Mouse (Mus musculus) spleen, adult 2 months (tissue): ENCODE data around the gene Cadm4. TPM values are rescaled to one million over a fixed set of nuclear protein-coding genes. Genes with fewer than 3 reads are reported as not detected.

Experiments used
- DNase-seq, 2 experiments: peaks; one replicate each; pipeline versions ENCODE4 v3.0.0 to v3.0.0-alpha.2; 2012 to 2021; ENCODE audit warnings: low spot score in 2 of 2, low read depth in 1 of 2
- H3K27ac ChIP-seq: fragments of 200-500 bp; 2 replicates; pipeline ENCODE4 v1.5.1; 2012; ENCODE audit warnings: low read length, inconsistent platforms; ENCODE audit not compliant: insufficient read depth
- H3K27me3 ChIP-seq: fragments of 200-500 bp; 2 replicates; pipeline ENCODE4 v1.6.1; 2012; ENCODE audit warnings: mild to moderate bottlenecking, moderate library complexity, low read length, inconsistent platforms; ENCODE audit not compliant: control insufficient read depth, insufficient read depth
- H3K36me3 ChIP-seq: fragments of 200-500 bp; 2 replicates; pipeline ENCODE4 v1.6.1; 2012; ENCODE audit warnings: mild to moderate bottlenecking, low read length, inconsistent platforms; ENCODE audit not compliant: control insufficient read depth, insufficient read depth
- H3K4me1 ChIP-seq: fragments of 200-500 bp; 2 replicates; pipeline ENCODE4 v1.6.1; 2011; ENCODE audit warnings: inconsistent platforms; ENCODE audit not compliant: control insufficient read depth, insufficient read depth, insufficient read length
- H3K4me3 ChIP-seq: fragments of 200-500 bp; 2 replicates; pipeline ENCODE4 v1.5.1; 2011; ENCODE audit warnings: mild to moderate bottlenecking, inconsistent platforms; ENCODE audit not compliant: insufficient read depth, insufficient read length; ENCODE audit errors: extremely low read depth
- CTCF ChIP-seq: fragments of 200-500 bp; IDR thresholded peaks from 2 replicates; pipeline ENCODE4 v1.5.1; 2011; ENCODE audit warnings: mild to moderate bottlenecking, inconsistent platforms; ENCODE audit not compliant: insufficient read depth, insufficient read length, insufficient replicate concordance; ENCODE audit errors: extremely low read depth
- POLR2A ChIP-seq: fragments of 200-500 bp; IDR thresholded peaks from 2 replicates; pipeline ENCODE4 v1.6.1; 2011; ENCODE audit warnings: low read depth, low read length, inconsistent platforms
- WGBS: fragments of 180-500 bp; shearing (Covaris S2); methylation state at CpG from one replicate; pipeline ENCODE4 v1.1.7; 2018; 5-methylcytosine and 5-hydroxymethylcytosine counted together
- polyA plus RNA-seq: library from polyadenylated mRNA; depleted of rRNA; stranded (reverse); fragments of >200 nt; gene quantifications from 2 replicates; pipeline ENCODE4 v1.2.3, GENCODE M21; 2012

Cadm4 gene
- polyA plus RNA-seq, 1 experiment: 33.1 TPM

- Histone ChIP-seq H3K4me3 (no peak overlapping the region), H3K36me3 (peaks cover 20% of the 10 kb centered on the region), H3K27ac (no peak overlapping the region), H3K4me1 (no peaks in the 10 kb centered on the region), H3K27me3 (no peaks in the 10 kb centered on the region)
- TF ChIP-seq POLR2A (no peak), CTCF (no peak)
- 89% methylated on average over 4 of the region's 4 CpGs for WGBS
- DNase-seq: no peak
Measured at GRCm38 (mm10) chr7:24537081-24537480, 55.3 kb downstream of the Cadm4 start.

GRCm38 (mm10) chr7:24537591-24537990 is 55.8 kb downstream of the Cadm4 start:
- Histone ChIP-seq H3K27me3 (no peaks in the 10 kb centered on the region), H3K4me1 (no peaks in the 10 kb centered on the region), H3K27ac (no peak overlapping the region), H3K36me3 (peaks cover 20% of the 10 kb centered on the region), H3K4me3 (no peak overlapping the region)
- 84% methylated on average over 5 of the region's 5 CpGs for WGBS
- TF ChIP-seq POLR2A (no peak), CTCF (no peak)
- no peak for DNase-seq

GRCm38 (mm10) chr7:24538154-24538553 is 56.3 kb downstream of the Cadm4 start:
- Histone ChIP-seq H3K27ac (no peak overlapping the region), H3K4me1 (no peaks in the 10 kb centered on the region), H3K4me3 (no peak overlapping the region), H3K27me3 (no peaks in the 10 kb centered on the region), H3K36me3 (peaks cover 19% of the 10 kb centered on the region)
- TF ChIP-seq CTCF (no peak), POLR2A (no peak)
- 64% methylated on average over 5 of the region's 5 CpGs for WGBS
- no peak for DNase-seq

GRCm38 (mm10) chr7:24538701-24539100 is 56.9 kb downstream of the Cadm4 start:
- TF ChIP-seq CTCF: no peak
- TF ChIP-seq POLR2A: no peak
- Histone ChIP-seq H3K27me3 (no peaks in the 10 kb centered on the region), H3K36me3 (peaks cover 14% of the 10 kb centered on the region), H3K27ac (no peak overlapping the region), H3K4me3 (no peak overlapping the region), H3K4me1 (no peaks in the 10 kb centered on the region)
- no peak for DNase-seq
- 69% methylated on average over 5 of the region's 5 CpGs for WGBS

GRCm38 (mm10) chr7:24539686-24540085 is 57.9 kb downstream of the Cadm4 start:
- Histone ChIP-seq H3K27ac (no peak overlapping the region), H3K4me1 (no peaks in the 10 kb centered on the region), H3K36me3 (peaks cover 5% of the 10 kb centered on the region; the same call in 1 of the 2 replicates), H3K4me3 (no peak overlapping the region), H3K27me3 (no peaks in the 10 kb centered on the region)
- 93% methylated on average over 4 of the region's 4 CpGs for WGBS
- no peak for DNase-seq
- TF ChIP-seq POLR2A: no peak
- TF ChIP-seq CTCF: no peak

- H3K4me1 ChIP-seq: peaks cover 8% of the 10 kb centered on the region; the same call in 1 of the 2 replicates
- no peaks in the 10 kb centered on the region for H3K27me3 ChIP-seq
- no peak for DNase-seq
- H3K36me3 ChIP-seq: peaks cover 2% of the 10 kb centered on the region; the same call in 1 of the 2 replicates
- TF ChIP-seq CTCF (no peak), POLR2A (no peak)
- H3K4me3 ChIP-seq: no peak overlapping the region
- 77% methylated on average over 2 of the region's 2 CpGs for WGBS
- H3K27ac ChIP-seq: no peak overlapping the region
Measured at GRCm38 (mm10) chr7:24544506-24544905, 62.7 kb downstream of the Cadm4 start.

- peaks cover 2% of the 10 kb centered on the region; the same call in 1 of the 2 replicates for H3K36me3 ChIP-seq
- H3K27me3 ChIP-seq: no peaks in the 10 kb centered on the region
- peak within 1 kb of the TSS; percentile 94 for H3K4me3 ChIP-seq
- H3K27ac ChIP-seq: peak within 1 kb of the TSS; percentile 92
- 46% methylated on average over 13 of the region's 13 CpGs for WGBS
- no peak for DNase-seq
- TF ChIP-seq POLR2A: no peak
- TF ChIP-seq CTCF: no peak
- H3K4me1 ChIP-seq: peaks cover 8% of the 10 kb centered on the region; the same call in 1 of the 2 replicates
Measured at GRCm38 (mm10) chr7:24546068-24546614, 64.3 kb downstream of the Cadm4 start, which contains the start of the genes Pinlyp and Xrcc1. TSS of gene Pinlyp (minus strand) at chr7:24546118. TSS of gene Xrcc1 (plus strand) at chr7:24546289.
